Comparison of ENCODE assay signal across 16 mouse cellular contexts in genomic region chr1:134805471-134805870, GRCm38 (mm10).
DNase-seq lines count a peak whose midpoint lies in the region; ATAC-seq lines count a peak whose summit lies in the region.
"Had no signal": no experiment of that assay in that cellular context is flagged by ENCODE, and none has a peak within 500 bp of the region (broad histone marks: within the 10 kb centered on the region; RNA-seq: fewer than 3 reads in every experiment).

No protein-coding gene starts in this region.

- ATAC-seq in heart, embryonic 15.5 days (replicated peaks; ENCODE audit: insufficient number of reproducible peaks, insufficient read depth, low FRiP score, low read depth), result no peak
- ATAC-seq in lung, embryonic 16.5 days (ENCODE audit: low read depth), result no peak
- 0 out of 2 replicates have a peak, but pooled peaks have one; percentile 45 for ATAC-seq in forebrain, embryonic 16.5 days
- ATAC-seq in hindbrain, embryonic 16.5 days, result peak; percentile 69
- ATAC-seq in frontal cortex, adult (ENCODE audit: low TSS enrichment), result no peak
- ATAC-seq: activated CD4-positive, CD25-positive, alpha-beta regulatory T cell, adult 4 months; liver, postnatal 0 days had no signal

- 71% methylated on average over 9 of the region's 9 CpGs for WGBS in heart, embryonic 15.5 days
- WGBS in lung, embryonic 16.5 days, result 61% methylated on average over 9 of the region's 9 CpGs
- 19% methylated on average over 9 of the region's 9 CpGs for WGBS in forebrain, embryonic 16.5 days
- 36% methylated on average over 9 of the region's 9 CpGs for WGBS in hindbrain, embryonic 16.5 days

- no peak overlapping the region for H3K4me2 ChIP-seq in heart, embryonic 15.5 days
- H3K4me2 ChIP-seq in lung, embryonic 16.5 days (ENCODE audit: low read depth, low read length), result no peak overlapping the region
- no peak overlapping the region for H3K4me2 ChIP-seq in forebrain, embryonic 16.5 days (ENCODE audit: low read length)
- H3K4me2 ChIP-seq in hindbrain, embryonic 16.5 days (ENCODE audit: low read length), result no peak overlapping the region
- H3K4me2 ChIP-seq: heart, embryonic 12.5 days; limb, embryonic 12.5 days had no signal

- intact Hi-C loops in heart, postnatal 10 days (cut with DNase I), result no loop called here

- no peaks in the 10 kb centered on the region for H3K27me3 ChIP-seq in heart, embryonic 15.5 days
- H3K27me3 ChIP-seq in lung, embryonic 16.5 days (ENCODE audit: control insufficient read depth, insufficient read depth, low read depth, low read length), result no peaks in the 10 kb centered on the region
- no peaks in the 10 kb centered on the region for H3K27me3 ChIP-seq in forebrain, embryonic 16.5 days (replicated peaks; ENCODE audit: control insufficient read depth, insufficient read depth, low read length)
- H3K27me3 ChIP-seq in hindbrain, embryonic 16.5 days (replicated peaks; ENCODE audit: control insufficient read depth, insufficient read depth, low read length), result no peaks in the 10 kb centered on the region
- H3K27me3 ChIP-seq: heart, embryonic 12.5 days; limb, embryonic 12.5 days had no signal

- H3K27ac ChIP-seq in heart, embryonic 15.5 days, result peak overlapping the region; percentile 91
- H3K27ac ChIP-seq in lung, embryonic 16.5 days (ENCODE audit: low read length), result peak overlapping the region; percentile 57
- no peak overlapping the region; the same call in 1 of the 2 replicates for H3K27ac ChIP-seq in forebrain, embryonic 16.5 days (ENCODE audit: low read length)
- H3K27ac ChIP-seq in hindbrain, embryonic 16.5 days (ENCODE audit: low read depth, low read length), result no peak overlapping the region
- H3K27ac ChIP-seq: limb, embryonic 12.5 days had no signal

- no peaks in the 10 kb centered on the region for H3K9me3 ChIP-seq in heart, embryonic 15.5 days (replicated peaks)
- no peaks in the 10 kb centered on the region for H3K9me3 ChIP-seq in lung, embryonic 16.5 days (ENCODE audit: control insufficient read depth, low read length)
- no peaks in the 10 kb centered on the region for H3K9me3 ChIP-seq in forebrain, embryonic 16.5 days (ENCODE audit: control insufficient read depth, low read length)
- no peaks in the 10 kb centered on the region for H3K9me3 ChIP-seq in hindbrain, embryonic 16.5 days (ENCODE audit: control insufficient read depth, low read length)
- H3K9me3 ChIP-seq: heart, embryonic 12.5 days; limb, embryonic 12.5 days had no signal

- DNase-seq in heart, postnatal 10 days, result no peak
- DNase-seq in lung, postnatal 36 days, result no peak
- DNase-seq in layer of hippocampus, adult 11-12 months (ENCODE audit: low spot score), result no peak
- DNase-seq: cerebellum, adult 11 months; kidney, adult 11 months; kidney, postnatal 36 days; liver, postnatal 0 days had no signal

- no peak overlapping the region for H3K9ac ChIP-seq in heart, embryonic 15.5 days
- H3K9ac ChIP-seq in lung, embryonic 16.5 days (ENCODE audit: low read length), result peak overlapping the region; percentile 35; the same call in 1 of the 2 replicates
- H3K9ac ChIP-seq in forebrain, embryonic 16.5 days (replicated peaks; ENCODE audit: low read depth, low read length), result no peak overlapping the region
- no peak overlapping the region for H3K9ac ChIP-seq in hindbrain, embryonic 16.5 days (ENCODE audit: low read depth, low read length)
- H3K9ac ChIP-seq: heart, embryonic 12.5 days; limb, embryonic 12.5 days; liver, postnatal 0 days had no signal

- no peak overlapping the region for H3K4me3 ChIP-seq in heart, embryonic 15.5 days
- H3K4me3 ChIP-seq in lung, embryonic 16.5 days (ENCODE audit: low read length), result no peak overlapping the region
- H3K4me3 ChIP-seq in forebrain, embryonic 16.5 days (replicated peaks; ENCODE audit: low read length), result no peak overlapping the region
- no peak overlapping the region for H3K4me3 ChIP-seq in hindbrain, embryonic 16.5 days (ENCODE audit: low read length)
- H3K4me3 ChIP-seq: erythroblast, embryonic 14.5 days; heart, embryonic 12.5 days; limb, embryonic 12.5 days had no signal

- H3K36me3 ChIP-seq in heart, embryonic 15.5 days, result no peaks in the 10 kb centered on the region; the same call in 1 of the 2 replicates
- no peaks in the 10 kb centered on the region for H3K36me3 ChIP-seq in lung, embryonic 16.5 days (ENCODE audit: control insufficient read depth, insufficient read depth, low read length)
- no peaks in the 10 kb centered on the region for H3K36me3 ChIP-seq in forebrain, embryonic 16.5 days (ENCODE audit: control insufficient read depth, insufficient read depth)
- H3K36me3 ChIP-seq in hindbrain, embryonic 16.5 days (ENCODE audit: control insufficient read depth, insufficient read depth, low read length), result no peaks in the 10 kb centered on the region
- H3K36me3 ChIP-seq: limb, embryonic 12.5 days had no signal

- peaks cover 51% of the 10 kb centered on the region for H3K4me1 ChIP-seq in heart, embryonic 15.5 days (replicated peaks)
- H3K4me1 ChIP-seq in lung, embryonic 16.5 days (replicated peaks; ENCODE audit: control insufficient read depth, insufficient read depth, low read length), result peaks cover 42% of the 10 kb centered on the region
- H3K4me1 ChIP-seq in forebrain, embryonic 16.5 days (replicated peaks; ENCODE audit: control insufficient read depth, insufficient read depth, low read length), result peaks cover 21% of the 10 kb centered on the region
- H3K4me1 ChIP-seq in hindbrain, embryonic 16.5 days (ENCODE audit: control insufficient read depth, insufficient read depth, low read depth, low read length), result peaks cover 8% of the 10 kb centered on the region

Comparison
In these comparisons a context has a peak if more than half of its experiments do, and no peak if none do; other contexts are left out.
1. ATAC-seq: peak in forebrain, embryonic 16.5 days (single experiment) and hindbrain, embryonic 16.5 days (single experiment); none in heart, embryonic 15.5 days (single experiment), lung, embryonic 16.5 days (single experiment) and frontal cortex, adult (single experiment).
2. H3K27ac ChIP-seq: peak in heart, embryonic 15.5 days (single experiment) and lung, embryonic 16.5 days (single experiment); none in forebrain, embryonic 16.5 days (single experiment) and hindbrain, embryonic 16.5 days (single experiment).